Mouse (Mus musculus) liver, embryonic 14.5 days (tissue): Measurements from ENCODE around the gene Magt1. TPM values are rescaled to one million over a fixed set of nuclear protein-coding genes. Genes with fewer than 3 reads are reported as not detected.

Experiments
- ATAC-seq: fragments of 200-750 bp; cut with Nextera tagmentation; 2 replicates; pipeline ENCODE4 v1.8.0; 2017; ENCODE audit warnings: moderate number of reproducible peaks, mild to moderate bottlenecking, moderate library complexity; ENCODE audit not compliant: insufficient read depth
- DNase-seq, 3 experiments: peaks; one replicate each; pipeline ENCODE4 v3.0.0-alpha.2; 2012 to 2013; ENCODE audit warnings: low read depth in 3 of 3, low spot score in 3 of 3
- H3K27ac ChIP-seq: fragments of 300-500 bp; sonication (generic); 2 replicates; pipeline ENCODE4 v1.5.1; 2014; ENCODE audit warnings: moderate library complexity, mild to moderate bottlenecking, control low read depth, inconsistent platforms
- H3K27me3 ChIP-seq: fragments of 300-500 bp; sonication (generic); 2 replicates; pipeline ENCODE4 v1.6.1; 2014; ENCODE audit warnings: mild to moderate bottlenecking, low read length, moderate library complexity; ENCODE audit not compliant: control insufficient read depth, insufficient read depth
- H3K36me3 ChIP-seq: fragments of 300-500 bp; sonication (generic); replicated peaks from 2 replicates; pipeline ENCODE4 v1.6.1; 2014; ENCODE audit warnings: low read depth; ENCODE audit not compliant: control insufficient read depth, insufficient read depth
- H3K4me1 ChIP-seq, 2 experiments: fragments of 200-500 bp in 1 of 2; fragments of 300-500 bp in 1 of 2; sonication (generic) in 1 of 2; replicated peaks; 2 replicates each; pipeline ENCODE4 v1.6.1; 2012 to 2014; ENCODE audit warnings: antibody characterized with exemption in 1 of 2, inconsistent platforms in 1 of 2, low read length in 1 of 2; ENCODE audit not compliant: control insufficient read depth in 2 of 2, insufficient read depth in 2 of 2
- H3K4me2 ChIP-seq: fragments of 300-500 bp; sonication (generic); 2 replicates; pipeline ENCODE4 v1.6.1; 2014; ENCODE audit warnings: low read depth, mild to moderate bottlenecking, control low read depth, moderate library complexity
- H3K4me3 ChIP-seq, 2 experiments: fragments of 200-500 bp in 1 of 2; fragments of 300-500 bp in 1 of 2; sonication (generic) in 1 of 2; 2 replicates each; pipeline ENCODE4 v1.5.1; 2012 to 2014; ENCODE audit warnings: low read depth in 2 of 2, low read length in 2 of 2, mild to moderate bottlenecking in 2 of 2, control low read depth in 1 of 2, inconsistent platforms in 1 of 2, moderate library complexity in 1 of 2; ENCODE audit not compliant: insufficient read depth in 1 of 2
- H3K9ac ChIP-seq: fragments of 300-500 bp; sonication (generic); replicated peaks from 2 replicates; pipeline ENCODE4 v1.6.1; 2014; ENCODE audit warnings: mild to moderate bottlenecking, control low read depth, moderate library complexity
- H3K9me3 ChIP-seq: fragments of 300-500 bp; sonication (generic); 2 replicates; pipeline ENCODE4 v1.6.1; 2016; ENCODE audit warnings: low read length, mixed read lengths; ENCODE audit not compliant: control insufficient read depth
- CTCF ChIP-seq: IDR thresholded peaks from 2 replicates; pipeline ENCODE4 v1.5.1; 2016; ENCODE audit warnings: antibody characterized with exemption, low read depth, control low read depth
- EP300 ChIP-seq: IDR thresholded peaks from 2 replicates; pipeline ENCODE4 v1.6.1; 2016; ENCODE audit warnings: antibody characterized with exemption, low read depth
- WGBS: fragments of 180-500 bp; shearing (Covaris S2); extraction: QIAGEN DNeasy Blood & Tissue Kit; methylation state at CpG from one replicate; pipeline ENCODE4 v1.1.7; 2014; ENCODE audit not compliant: insufficient replicate concordance; 5-methylcytosine and 5-hydroxymethylcytosine counted together
- polyA plus RNA-seq, 2 experiments: library from polyadenylated mRNA; depleted of rRNA in 1 of 2; stranded (reverse) in 1 of 2; unstranded in 1 of 2; fragments of >200 nt; fragmentation: Nextera tagmentation in 1 of 2; extraction: Ambion mirVana in 1 of 2; gene quantifications; 2 replicates each; pipeline versions ENCODE4 v1.2.1 to v1.2.3; 2012 to 2014

The Magt1 gene
- polyA plus RNA-seq (2012; rRNA removed) = 6.5 and 9.2 TPM in 2 replicates
- 23.8 and 24.4 TPM in 2 replicates for polyA plus RNA-seq (2014; fragmentation: Nextera tagmentation; extraction: Ambion mirVana)

- H3K27ac ChIP-seq = peak within 1 kb of the TSS; percentile 87
- peaks cover 0 to 14% of the 10 kb centered on the region in 2 experiments; a peak in 2 of 4 replicates for H3K4me1 ChIP-seq
- H3K27me3 ChIP-seq = no peaks in the 10 kb centered on the region
- no peaks in the 10 kb centered on the region for H3K9me3 ChIP-seq
- no peaks in the 10 kb centered on the region for H3K36me3 ChIP-seq
- peak within 1 kb of the TSS; percentile 77 to 83 for H3K4me3 ChIP-seq
- ATAC-seq (peak; percentile 96), DNase-seq (peak; percentile 82 to 86 (median 84))
- 19% methylated on average over 45 of the region's 45 CpGs for WGBS
- TF ChIP-seq CTCF (no peak), EP300 (no peak)
- peak within 1 kb of the TSS; percentile 73 for H3K4me2 ChIP-seq
- peak within 1 kb of the TSS; percentile 81 for H3K9ac ChIP-seq
Measured at GRCm38 (mm10) chrX:106011465-106012159, at the start of gene Magt1. Gene Magt1, minus strand, starts transcription at chrX:106011906.

DNA sequence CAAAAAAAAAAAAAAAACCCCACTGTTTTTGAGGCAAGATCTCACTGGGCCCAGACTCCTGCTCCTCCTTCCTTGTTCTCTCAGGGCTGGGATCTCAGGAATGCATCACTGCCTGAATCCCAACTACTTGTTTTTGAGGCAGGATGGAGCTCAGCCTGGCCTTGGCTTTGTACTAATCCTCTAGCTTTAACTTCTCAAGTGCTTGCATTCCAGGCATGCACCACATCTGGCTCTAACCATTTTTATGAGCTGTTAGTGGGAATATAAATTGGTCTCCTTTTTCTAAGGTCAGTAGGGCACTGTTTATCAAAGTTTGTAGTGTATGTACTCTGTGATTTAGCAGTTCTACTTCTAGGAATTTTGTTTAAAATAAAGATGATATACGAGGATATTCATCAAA is 36.5 kb upstream of the Magt1 start:
- no peak for DNase-seq
- H3K9me3 ChIP-seq = no peaks in the 10 kb centered on the region
- no peak overlapping the region for H3K9ac ChIP-seq
- H3K27ac ChIP-seq = no peak overlapping the region
- peaks cover 2 to 17% of the 10 kb centered on the region in 2 experiments for H3K4me1 ChIP-seq
- no peak for ATAC-seq
- H3K4me3 ChIP-seq = no peak overlapping the region
- no peaks in the 10 kb centered on the region for H3K27me3 ChIP-seq
- no peak for TF ChIP-seq CTCF
- no peak for TF ChIP-seq EP300
- no peaks in the 10 kb centered on the region for H3K36me3 ChIP-seq
- WGBS = 55% methylated on average over 1 of the region's 1 CpGs
- no peak overlapping the region for H3K4me2 ChIP-seq

DNA sequence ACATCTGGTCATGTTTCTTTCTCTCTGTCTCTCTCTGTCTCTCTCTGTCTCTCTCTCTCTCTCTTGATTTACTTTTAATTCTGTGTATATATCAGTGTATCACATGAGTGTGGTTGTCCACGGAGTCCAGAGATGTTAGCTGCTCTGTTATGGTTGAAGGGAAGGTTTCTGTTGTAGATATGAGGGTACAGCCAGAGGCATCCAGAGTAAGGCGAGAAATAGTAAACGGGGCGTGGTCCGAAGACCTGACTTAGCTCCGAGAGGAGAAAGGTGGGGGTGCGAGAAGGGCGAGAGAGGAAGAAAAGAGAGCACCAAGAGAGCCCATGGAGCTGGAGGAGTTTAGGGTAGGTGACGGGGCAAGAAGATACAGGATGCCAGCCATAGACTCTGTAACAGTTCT is 34.2 kb upstream of the Magt1 start:
- Histone ChIP-seq H3K4me1 (peaks cover 2 to 17% of the 10 kb centered on the region in 2 experiments), H3K36me3 (no peaks in the 10 kb centered on the region), H3K27me3 (no peaks in the 10 kb centered on the region), H3K9ac (no peak overlapping the region), H3K27ac (no peak overlapping the region), H3K4me2 (no peak overlapping the region), H3K9me3 (no peaks in the 10 kb centered on the region), H3K4me3 (no peak overlapping the region)
- DNase-seq (no peak), ATAC-seq (peak; percentile 40; the same call in 1 of the 2 replicates)
- TF ChIP-seq EP300 (no peak), CTCF (no peak)
- 50% methylated on average over 9 of the region's 9 CpGs for WGBS

- Histone ChIP-seq H3K4me2 (no peak overlapping the region), H3K9me3 (no peaks in the 10 kb centered on the region), H3K4me3 (no peak overlapping the region), H3K4me1 (peaks cover 2 to 17% of the 10 kb centered on the region in 2 experiments), H3K9ac (no peak overlapping the region), H3K36me3 (no peaks in the 10 kb centered on the region), H3K27ac (no peak overlapping the region), H3K27me3 (no peaks in the 10 kb centered on the region)
- 58% methylated on average over 2 of the region's 2 CpGs for WGBS
- DNase-seq (no peak), ATAC-seq (no peak)
- TF ChIP-seq EP300 = no peak
- no peak for TF ChIP-seq CTCF
Measured at GRCm38 (mm10) chrX:106045455-106045854, 33.7 kb upstream of the Magt1 start.

DNA sequence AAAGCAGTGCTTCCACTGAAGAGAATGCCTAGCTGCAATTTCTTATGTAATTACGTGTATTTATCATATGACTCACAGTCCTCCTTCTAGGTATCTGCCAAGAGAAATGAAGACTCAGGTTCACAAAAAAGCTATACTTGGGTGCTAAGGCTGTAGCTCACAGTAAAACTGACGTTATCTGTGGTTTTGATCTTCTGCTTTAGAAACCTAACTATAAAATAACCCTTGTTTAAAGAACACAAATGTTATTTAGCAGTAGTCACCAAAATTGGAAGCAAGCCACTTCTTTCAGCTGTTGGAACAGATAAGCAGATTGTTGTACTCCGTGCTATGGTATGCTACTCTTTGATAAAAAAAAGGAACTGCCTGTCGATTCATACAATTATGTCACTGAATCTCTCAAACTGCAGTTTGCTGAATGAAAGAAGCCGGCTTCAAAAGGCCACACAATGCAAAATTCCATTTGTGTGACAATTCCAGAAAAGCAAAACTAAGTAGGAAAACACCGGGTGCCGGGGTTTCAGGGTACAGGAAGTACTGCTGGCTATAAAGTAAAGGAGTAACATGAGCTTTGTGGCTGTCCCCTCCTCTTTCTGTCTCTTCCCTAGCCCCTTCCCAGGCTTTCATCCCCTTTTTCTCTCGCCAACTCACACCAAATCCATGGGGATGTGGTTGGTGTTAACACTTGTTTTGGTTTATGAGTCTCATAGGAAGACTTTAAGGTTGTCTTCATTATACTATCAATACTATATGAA is 32.3 kb upstream of the Magt1 start:
- ATAC-seq = peak; percentile 74; the same call in 1 of the 2 replicates
- H3K4me2 ChIP-seq = peak overlapping the region; percentile 48
- peak; percentile 46 to 68 (median 53) for DNase-seq

More for the DNA sequence above, 32.3 kb upstream of the Magt1 start:
- 12% methylated on average over 8 of the region's 8 CpGs for WGBS
- Histone ChIP-seq H3K4me3 (no peak overlapping the region), H3K4me1 (peaks cover 2 to 17% of the 10 kb centered on the region in 2 experiments), H3K27me3 (no peaks in the 10 kb centered on the region), H3K36me3 (no peaks in the 10 kb centered on the region), H3K27ac (peak overlapping the region; percentile 22; the same call in 1 of the 2 replicates), H3K9me3 (no peaks in the 10 kb centered on the region), H3K9ac (0 out of 2 replicates have a peak overlapping the region, but pooled peaks have one; percentile 9)
- TF ChIP-seq EP300 = peak; percentile 84
- TF ChIP-seq CTCF = no peak
